Mouse (Mus musculus): ENCODE results near the gene Samt4.

DNA sequence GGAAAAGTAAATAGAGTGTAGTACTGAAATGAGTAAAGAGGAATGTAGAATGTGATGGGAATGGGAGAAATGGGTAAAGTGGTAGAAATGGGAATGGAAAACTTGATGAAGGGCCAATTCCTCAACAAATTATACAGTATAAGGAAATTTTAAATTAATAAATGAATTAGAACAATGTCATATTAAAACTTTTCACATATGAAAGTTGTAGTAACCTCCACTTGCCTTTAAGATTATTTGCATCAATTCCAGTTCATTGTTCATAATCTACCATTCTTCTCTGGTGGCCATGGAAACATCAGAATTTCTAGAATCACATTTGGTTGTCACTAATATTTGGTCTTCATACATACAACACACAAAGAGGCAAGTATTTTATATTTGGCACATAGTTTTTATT, at the start of gene Samt4:
- TF ChIP-seq ZC3H11A (IDR thresholded peaks at IDR 0.05; ENCODE audit: borderline replicate concordance, low read depth, low read length): no peak
- TF ChIP-seq MAFK (IDR thresholded peaks at IDR 0.05; ENCODE audit: insufficient read depth, low read depth, low read length): no peak
